Mouse (Mus musculus) small intestine, adult 2 months (tissue): ENCODE results near the gene Gtpbp2. TPM values are rescaled to one million over a fixed set of nuclear protein-coding genes. Genes with fewer than 3 reads are reported as not detected.

Experiments used
- H3K27ac ChIP-seq: fragments of 200-500 bp; 2 replicates; pipeline ENCODE4 v1.5.1; 2012; ENCODE audit warnings: low read depth, low read length, control low read depth, inconsistent platforms; ENCODE audit not compliant: insufficient read depth
- H3K27me3 ChIP-seq: fragments of 200-500 bp; 2 replicates; pipeline ENCODE4 v1.6.1; 2012; ENCODE audit warnings: mild to moderate bottlenecking, moderate library complexity, low read length, inconsistent platforms; ENCODE audit not compliant: control insufficient read depth, insufficient read depth
- H3K36me3 ChIP-seq: fragments of 200-500 bp; 2 replicates; pipeline ENCODE4 v1.6.1; 2012; ENCODE audit warnings: mild to moderate bottlenecking, low read length, control low read depth, inconsistent platforms; ENCODE audit not compliant: control insufficient read depth, insufficient read depth
- H3K4me1 ChIP-seq: fragments of 200-500 bp; 2 replicates; pipeline ENCODE4 v1.6.1; 2012; ENCODE audit warnings: low read length, inconsistent platforms, mixed read lengths; ENCODE audit not compliant: control insufficient read depth, insufficient read depth, insufficient read length
- H3K4me3 ChIP-seq: fragments of 200-500 bp; 2 replicates; pipeline ENCODE4 v1.5.1; 2012; ENCODE audit warnings: low read depth, mild to moderate bottlenecking, control low read depth, inconsistent platforms, low read length, moderate library complexity
- CTCF ChIP-seq: fragments of 200-500 bp; IDR thresholded peaks from 2 replicates; pipeline ENCODE4 v1.5.1; 2012; ENCODE audit warnings: low read depth, mild to moderate bottlenecking, control low read depth, inconsistent platforms, low read length, moderate library complexity, mixed read lengths; ENCODE audit not compliant: insufficient replicate concordance, insufficient read length; ENCODE audit errors: extremely low read depth
- POLR2A ChIP-seq: fragments of 200-500 bp; IDR thresholded peaks from 2 replicates; pipeline ENCODE4 v1.6.1; 2012; ENCODE audit warnings: low read depth, mild to moderate bottlenecking, control low read depth, inconsistent platforms, low read length, moderate library complexity
- WGBS: fragments of 180-500 bp; shearing (Covaris S2); methylation state at CpG from one replicate; pipeline ENCODE4 v1.1.7; 2018; 5-methylcytosine and 5-hydroxymethylcytosine counted together
- polyA plus RNA-seq: library from polyadenylated mRNA; depleted of rRNA; stranded (reverse); fragments of >200 nt; gene quantifications from 2 replicates; pipeline ENCODE4 v1.2.3, GENCODE M21; 2012; rRNA removed

Gtpbp2 gene
- polyA plus RNA-seq, 1 experiment: 198 TPM

- H3K4me3 ChIP-seq: no peak overlapping the region
- H3K27me3 ChIP-seq: no peaks in the 10 kb centered on the region
- 95% methylated on average over 4 of the region's 4 CpGs for WGBS
- H3K36me3 ChIP-seq: peaks cover 40% of the 10 kb centered on the region
- H3K4me1 ChIP-seq: no peaks in the 10 kb centered on the region
- TF ChIP-seq POLR2A (no peak), CTCF (no peak)
- H3K27ac ChIP-seq: no peak overlapping the region
These were observed 21.4 kb downstream of the Gtpbp2 start for GRCm38 (mm10) chr17:46182273-46182672.

DNA sequence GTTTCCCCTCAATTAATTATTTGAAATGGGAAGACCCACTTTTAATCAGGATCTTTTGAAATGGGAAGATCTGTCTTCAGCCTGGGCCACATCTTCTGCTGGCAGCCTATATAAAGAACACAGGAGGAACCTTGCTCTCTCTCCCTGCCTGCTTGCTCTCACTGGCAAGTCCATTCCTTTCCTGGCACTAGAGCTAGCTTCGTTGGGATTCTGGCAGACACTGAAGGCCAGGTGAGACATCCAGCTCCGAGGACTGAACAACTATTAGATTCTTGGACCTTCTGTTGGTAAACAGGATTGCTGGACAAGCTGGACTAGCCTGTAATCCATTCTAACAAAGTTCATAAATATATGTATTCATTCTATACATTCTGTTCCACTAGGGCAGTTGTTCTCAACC is 28.0 kb downstream of the Gtpbp2 start:
- whole genome bisulfite sequencing: 82% methylated on average over 2 of the region's 2 CpGs
- H3K27ac ChIP-seq: no peak overlapping the region
- H3K4me3 ChIP-seq: no peak overlapping the region
- no peaks in the 10 kb centered on the region for H3K27me3 ChIP-seq
- peaks cover 40% of the 10 kb centered on the region for H3K36me3 ChIP-seq
- H3K4me1 ChIP-seq: no peaks in the 10 kb centered on the region
- TF ChIP-seq CTCF: no peak
- no peak for TF ChIP-seq POLR2A

DNA sequence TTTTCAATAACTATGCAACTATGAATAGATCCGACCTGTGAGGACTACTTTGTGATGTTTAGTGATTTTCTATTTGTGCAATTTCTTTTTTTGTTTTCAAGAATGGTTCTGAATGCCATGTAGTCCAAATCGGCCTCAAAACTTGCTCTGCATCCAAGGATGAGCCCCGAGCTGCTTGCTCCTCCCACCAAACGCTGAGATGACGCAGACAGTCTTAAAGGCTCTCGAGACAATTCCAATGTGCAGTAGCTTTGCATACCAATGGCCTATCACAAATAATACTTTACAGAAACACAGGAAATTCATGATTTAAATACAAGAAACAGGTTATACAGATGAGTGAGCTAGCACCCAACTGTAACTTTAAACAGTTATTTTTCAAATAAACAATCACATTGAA is 40.3 kb downstream of the Gtpbp2 start:
- WGBS: 46% methylated on average over 6 of the region's 6 CpGs
- no peak overlapping the region for H3K27ac ChIP-seq
- H3K4me3 ChIP-seq: no peak overlapping the region
- no peaks in the 10 kb centered on the region for H3K27me3 ChIP-seq
- H3K4me1 ChIP-seq: peaks cover 2% of the 10 kb centered on the region; the same call in 1 of the 2 replicates
- peaks cover 4% of the 10 kb centered on the region; the same call in 1 of the 2 replicates for H3K36me3 ChIP-seq
- TF ChIP-seq CTCF (no peak), POLR2A (no peak)

DNA sequence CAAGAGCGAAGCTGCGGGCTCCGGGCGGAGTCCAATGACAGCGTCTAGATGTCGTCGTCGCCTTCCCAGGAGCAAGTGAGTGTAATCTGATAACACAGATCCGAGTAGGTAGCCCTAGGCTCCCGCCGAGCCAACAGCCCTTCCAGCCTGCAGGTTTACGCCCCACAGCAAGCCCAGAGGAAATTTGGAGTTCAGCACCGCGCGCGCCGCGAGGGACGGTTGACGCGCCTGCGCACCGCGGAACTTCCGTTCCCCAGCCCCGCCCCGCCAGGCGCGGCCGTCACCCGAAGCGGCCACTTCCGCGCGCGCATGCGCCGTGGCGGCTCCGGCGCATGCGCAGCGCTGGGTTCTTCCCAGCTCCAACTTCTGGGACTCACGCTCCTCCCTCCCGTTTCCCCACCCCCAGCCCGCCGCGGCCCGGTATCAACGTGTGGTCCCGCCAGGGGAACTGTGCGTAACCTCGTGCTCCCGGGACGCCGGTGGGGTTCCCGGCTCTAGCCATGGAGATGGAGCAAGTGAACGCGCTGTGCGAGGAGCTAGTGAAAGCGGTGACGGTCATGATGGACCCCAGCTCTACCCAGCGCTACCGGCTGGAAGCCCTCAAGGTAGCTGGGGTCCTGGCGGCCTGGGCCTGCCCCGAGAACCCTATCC is 41.7 kb downstream of the Gtpbp2 start, which contains the start of the genes Polh and Xpo5:
TSS of gene Polh (minus strand) at position 225 of the 651 bp plus-strand sequence.
TSS of gene Xpo5 (plus strand) at position 362 of the 651 bp plus-strand sequence.
- H3K27ac ChIP-seq: peak within 1 kb of the TSS; percentile 31
- H3K4me3 ChIP-seq: peak within 1 kb of the TSS; percentile 84
- TF ChIP-seq POLR2A: 0 out of 2 replicates have a peak, but pooled peaks have one; percentile 22
- no peak for TF ChIP-seq CTCF
- WGBS: under 1% methylated on average over 65 of the region's 66 CpGs
- H3K27me3 ChIP-seq: no peaks in the 10 kb centered on the region
- peaks cover 6% of the 10 kb centered on the region; the same call in 1 of the 2 replicates for H3K36me3 ChIP-seq
- peaks cover 2% of the 10 kb centered on the region; the same call in 1 of the 2 replicates for H3K4me1 ChIP-seq

- H3K36me3 ChIP-seq: peaks cover 7% of the 10 kb centered on the region; the same call in 1 of the 2 replicates
- H3K27ac ChIP-seq: peak overlapping the region; percentile 31
- no peaks in the 10 kb centered on the region for H3K27me3 ChIP-seq
- peak overlapping the region; percentile 84 for H3K4me3 ChIP-seq
- under 1% methylated on average over 20 of the region's 20 CpGs for WGBS
- peaks cover 2% of the 10 kb centered on the region; the same call in 1 of the 2 replicates for H3K4me1 ChIP-seq
- TF ChIP-seq CTCF (no peak), POLR2A (no peak)
These were observed 42.2 kb downstream of the Gtpbp2 start for GRCm38 (mm10) chr17:46203078-46203477.

- H3K27ac ChIP-seq: no peak overlapping the region
- H3K4me1 ChIP-seq: peaks cover 2% of the 10 kb centered on the region; the same call in 1 of the 2 replicates
- H3K4me3 ChIP-seq: no peak overlapping the region
- H3K27me3 ChIP-seq: no peaks in the 10 kb centered on the region
- H3K36me3 ChIP-seq: peaks cover 15% of the 10 kb centered on the region
- TF ChIP-seq POLR2A (no peak), CTCF (no peak)
These were observed 45.8 kb downstream of the Gtpbp2 start for GRCm38 (mm10) chr17:46206676-46207075.

GRCm38 (mm10) chr17:46210550-46210949 is 49.7 kb downstream of the Gtpbp2 start:
- Histone ChIP-seq H3K36me3 (peaks cover 36% of the 10 kb centered on the region), H3K4me3 (no peak overlapping the region), H3K4me1 (no peaks in the 10 kb centered on the region), H3K27me3 (no peaks in the 10 kb centered on the region), H3K27ac (no peak overlapping the region)
- WGBS: 48% methylated on average over 3 of the region's 3 CpGs
- TF ChIP-seq CTCF: no peak
- TF ChIP-seq POLR2A: no peak

Other genes with a start within 250 kb of the Gtpbp2 start
- gene Vegfa, start 128.7 kb upstream of the Gtpbp2 start, polyA plus RNA-seq: 108 and 177 TPM in 2 replicates
- 14.4 and 19.5 TPM in 2 replicates for gene Mrps18a, start 50.0 kb upstream of the Gtpbp2 start, polyA plus RNA-seq
- gene Rsph9, start 16.8 kb upstream of the Gtpbp2 start, polyA plus RNA-seq: 3.4 and 4.3 TPM in 2 replicates
- 14.8 and 27.1 TPM in 2 replicates for gene Mad2l1bp, start 7.5 kb upstream of the Gtpbp2 start, polyA plus RNA-seq
- 1.0 and 1.7 TPM in 2 replicates for gene Polh, start 41.6 kb downstream of the Gtpbp2 start, polyA plus RNA-seq
- gene Xpo5, start 41.8 kb downstream of the Gtpbp2 start, polyA plus RNA-seq: 5.3 and 8.4 TPM in 2 replicates
- gene Polr1c, start 87.0 kb downstream of the Gtpbp2 start, polyA plus RNA-seq: 16.2 and 24.6 TPM in 2 replicates
- gene Yipf3, start 87.0 kb downstream of the Gtpbp2 start, polyA plus RNA-seq: 120 and 305 TPM in 2 replicates
- 1.9 and 2.8 TPM in 2 replicates for gene Lrrc73, start 92.5 kb downstream of the Gtpbp2 start, polyA plus RNA-seq
- gene Tjap1, start 122.0 kb downstream of the Gtpbp2 start, polyA plus RNA-seq: 43.4 and 89.2 TPM in 2 replicates
- gene Dlk2, start 136.4 kb downstream of the Gtpbp2 start, polyA plus RNA-seq: 0.27 and 1.0 TPM in 2 replicates
- gene Abcc10, start 167.3 kb downstream of the Gtpbp2 start, polyA plus RNA-seq: 28.7 and 37.5 TPM in 2 replicates
- gene Zfp318, start 222.7 kb downstream of the Gtpbp2 start, polyA plus RNA-seq: 1.9 and 5.8 TPM in 2 replicates